Mouse (Mus musculus) adrenal gland, postnatal 14 days (tissue): ENCODE measurements around the gene Gm5141. TPM values are rescaled to one million over a fixed set of nuclear protein-coding genes. Genes with fewer than 3 reads are reported as not detected.
"Not testable (repeated sequence)": the region's sequence is repeated elsewhere in the genome, so short reads cannot be mapped to it uniquely, and the experiment has no call there.

ENCODE experiments used
- DNase-seq: peaks from one replicate; pipeline ENCODE4 v3.0.0; 2021; ENCODE audit warnings: mixed read lengths
- long read RNA-seq, 2 experiments: library from polyadenylated mRNA; stranded (forward); transcript quantifications; one replicate each; pipeline ENCODE4 v2.0.0; 2021
- microRNA-seq, 2 experiments: library from miRNA; unstranded; fragments of <30 nt; microRNA quantifications; one replicate each; pipeline ENCODE4 v1.2.0; 2021
- total RNA-seq: library from RNA; stranded (reverse); gene quantifications from 2 replicates; pipeline ENCODE4 v1.2.3, GENCODE M21; 2021

Gene Gm5141
- total RNA-seq = 2.5 and 2.7 TPM in 2 replicates
- long read RNA-seq, experiment 1, partial matches to known transcripts = 0 of 2 reads
- long read RNA-seq, experiment 1, other reads (novel, unspliced or antisense) = 0 of 2 reads
- long read RNA-seq, experiment 2, partial matches to known transcripts = 0 of 2 reads
- long read RNA-seq, experiment 2, other reads (novel, unspliced or antisense) = 1 of 2 reads

DNA sequence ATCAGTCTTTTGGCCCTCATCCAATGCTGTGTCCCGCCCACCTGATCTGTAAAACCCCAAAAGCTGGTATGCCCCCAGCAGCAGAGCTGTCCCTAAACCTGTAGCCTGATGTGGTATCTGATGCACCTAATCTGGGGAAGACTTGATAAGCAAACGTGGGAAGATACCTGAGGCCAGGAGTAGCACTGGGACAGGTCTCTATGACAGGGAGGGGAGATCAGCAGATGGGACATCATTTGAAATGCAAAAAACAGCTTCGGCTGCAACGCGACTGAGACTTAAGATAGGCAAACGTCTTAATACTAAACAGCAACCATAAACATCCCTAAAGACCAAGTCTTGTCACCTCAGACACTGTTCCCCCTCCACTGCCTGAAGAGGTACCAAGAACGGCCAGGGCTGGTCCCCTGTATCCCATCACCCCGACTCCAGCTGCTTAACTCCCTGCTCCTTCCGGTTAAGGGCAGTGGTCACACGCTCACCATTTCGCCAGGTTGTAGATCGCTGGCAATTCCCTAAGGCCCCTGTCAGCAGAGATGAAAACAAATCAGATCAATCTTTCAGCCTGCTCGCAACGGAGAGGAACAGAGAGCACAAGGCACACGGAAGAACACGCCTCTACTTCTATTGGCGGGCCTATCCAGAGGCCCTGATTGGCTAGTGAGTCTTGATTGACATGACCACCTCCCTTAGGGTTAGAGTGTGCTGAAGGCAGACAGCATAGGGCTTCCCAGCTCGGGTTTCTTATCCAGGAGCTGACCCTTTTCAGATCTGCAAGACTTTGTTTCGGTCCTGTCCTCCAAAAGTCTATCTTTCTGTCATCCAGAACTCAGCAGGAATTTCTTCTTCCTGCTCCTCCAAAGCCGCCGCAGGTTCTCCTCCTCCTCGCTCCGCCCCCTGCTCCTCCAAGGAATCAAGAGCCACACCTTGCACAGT, at the start of gene Gm5141:
Gene Gm5141 (minus strand): TSS at position 610 of the 936 bp plus-strand sequence.
- peak; percentile 32 for DNase-seq

- DNase-seq = no peak
Measured at GRCm38 (mm10) chr13:62833341-62833740, 47.7 kb upstream of the Gm5141 start.

GRCm38 (mm10) chr13:62832239-62832638, 46.6 kb upstream of the Gm5141 start:
- no peak for DNase-seq

DNA sequence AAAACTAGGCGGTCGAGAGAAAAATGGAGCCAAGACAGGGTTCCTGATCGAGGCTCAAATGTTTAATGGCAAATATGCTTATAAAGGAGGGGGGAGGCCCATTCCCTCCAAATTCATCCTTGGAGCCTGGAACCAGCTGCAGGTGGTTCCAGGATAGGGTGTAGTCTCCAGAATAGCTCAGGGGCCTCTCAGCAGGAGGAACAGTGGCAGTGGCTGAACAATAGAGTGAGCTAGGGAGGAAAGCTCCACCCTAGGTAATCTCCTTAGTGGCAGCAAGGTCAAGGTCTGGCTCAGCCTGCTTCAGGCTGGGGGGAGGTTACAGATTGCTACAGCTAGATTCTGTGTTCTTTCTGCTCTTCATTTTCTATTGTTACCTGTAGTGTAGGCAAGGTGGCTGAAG, 30.1 kb upstream of the Gm5141 start:
- DNase-seq = not testable (repeated sequence)

DNA sequence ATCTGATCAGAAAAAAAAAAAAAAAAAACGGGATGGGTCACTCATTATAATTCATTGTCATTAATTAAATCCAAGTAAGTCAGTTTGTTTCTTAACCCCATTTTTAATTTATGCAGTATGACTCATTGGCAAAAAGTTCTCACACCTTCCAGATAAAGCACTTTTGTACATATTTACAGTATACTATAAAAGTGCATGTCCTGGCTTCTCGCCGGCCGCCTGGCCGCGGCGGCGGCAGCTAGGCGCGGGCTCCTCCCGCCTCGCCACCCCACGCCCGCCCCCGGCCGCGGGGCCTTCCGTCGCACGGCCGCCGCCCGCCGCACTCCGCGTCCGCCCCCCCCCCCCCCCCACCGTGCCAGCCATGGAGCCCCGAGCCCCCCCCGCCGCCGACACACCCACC, 27.1 kb upstream of the Gm5141 start:
- no peak for DNase-seq

DNA sequence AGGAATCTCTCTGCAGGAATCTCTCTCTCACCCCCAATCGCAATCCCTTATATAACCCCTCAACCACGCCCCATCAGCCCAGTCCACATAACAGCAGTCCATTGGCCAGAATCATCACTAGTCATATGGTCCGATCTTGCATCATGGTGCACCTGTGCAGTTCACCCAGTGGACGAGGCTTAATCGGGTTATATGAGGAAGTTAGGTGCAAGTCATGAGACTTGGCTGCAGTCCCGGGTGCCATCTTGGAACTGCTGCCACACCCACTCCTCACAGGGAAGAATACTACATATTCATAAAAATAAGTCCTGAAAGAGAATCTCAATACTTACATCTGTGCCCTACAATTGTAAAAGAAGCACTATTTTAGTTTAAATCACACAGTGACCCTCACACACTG, 22.4 kb upstream of the Gm5141 start:
- DNase-seq = not testable (repeated sequence)

DNA sequence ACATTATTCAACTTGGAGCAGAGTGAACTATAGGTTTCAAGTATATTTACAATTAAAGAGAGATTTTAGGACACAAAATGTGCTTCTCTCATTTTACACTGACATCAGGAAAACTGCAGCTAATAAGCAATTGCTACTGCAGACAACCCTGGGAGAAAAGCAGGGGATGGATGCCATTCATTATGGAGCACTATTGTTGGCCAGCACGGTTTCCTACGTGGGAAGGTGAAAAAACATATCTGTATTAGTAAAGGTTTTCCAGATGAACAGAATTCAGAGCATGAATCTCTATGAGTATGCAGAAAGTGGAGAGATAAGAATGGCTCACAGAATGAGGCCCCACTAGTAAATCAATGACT, 506 bp upstream of the Gm5141 start:
- not testable (repeated sequence) for DNase-seq

DNA sequence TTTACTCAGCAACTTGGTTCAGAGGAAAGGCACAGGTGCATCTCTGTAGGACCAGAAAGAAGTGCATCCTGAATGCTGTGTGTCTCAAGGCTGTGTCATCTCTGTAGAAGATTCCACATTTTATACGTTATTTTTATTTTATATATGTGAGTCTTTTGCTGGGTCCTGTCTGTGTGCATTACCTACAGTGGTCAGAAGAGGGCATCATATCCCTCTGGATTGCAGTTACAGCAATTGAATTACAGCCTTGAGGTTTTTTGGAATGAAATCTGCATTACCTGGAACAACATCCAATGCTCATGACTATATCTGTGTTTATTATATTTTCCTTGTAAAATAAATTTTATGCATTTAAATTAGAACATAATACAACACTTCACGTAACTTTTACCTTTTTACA, 21.8 kb downstream of the Gm5141 start:
- DNase-seq = peak; percentile 49

DNA sequence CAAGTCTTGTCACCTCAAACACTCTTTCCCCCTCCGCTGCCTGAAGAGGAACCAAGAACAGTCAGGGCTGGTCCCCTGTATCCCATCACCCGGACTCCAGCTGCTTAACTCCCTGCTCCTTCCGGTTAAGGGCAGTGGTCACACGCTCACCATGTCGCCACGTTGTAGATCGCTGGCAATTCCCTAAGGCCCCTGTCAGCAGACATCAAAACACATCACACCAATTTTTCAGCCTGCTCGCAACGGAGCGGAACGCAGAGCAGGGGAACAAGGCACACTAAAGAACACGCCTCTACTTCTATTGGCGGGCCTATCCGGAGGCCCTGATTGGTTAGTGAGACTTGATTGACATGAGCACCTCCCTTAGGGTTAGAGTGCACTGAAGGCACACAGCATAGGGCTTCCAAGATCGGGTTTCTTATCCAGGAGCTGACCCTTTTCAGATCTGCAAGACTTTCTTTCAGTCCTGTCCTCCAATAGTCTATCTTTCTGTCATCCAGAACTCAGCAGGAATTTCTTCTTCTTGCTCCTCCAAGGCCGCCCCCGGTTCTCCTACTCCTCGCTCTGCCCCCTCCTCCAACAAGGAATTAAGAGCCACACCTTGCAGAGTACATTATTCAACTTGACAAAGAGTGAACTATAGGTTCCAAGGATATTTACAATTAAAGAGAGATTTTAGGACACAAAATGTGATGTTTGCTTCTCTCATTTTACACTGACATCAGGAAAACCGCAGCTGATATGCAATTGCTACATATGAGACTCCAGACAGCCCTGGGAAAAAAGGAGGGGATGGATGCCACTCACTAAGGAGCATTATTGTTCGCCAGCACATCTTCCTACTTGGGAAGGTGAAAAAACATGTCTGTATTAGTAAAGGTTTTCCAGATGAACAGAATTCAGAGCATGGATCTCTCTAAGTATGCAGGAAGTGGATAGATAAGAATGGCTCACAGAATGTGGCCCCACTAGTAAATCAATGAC, 24.9 kb downstream of the Gm5141 start, which contains the start of gene Platr25:
Gene Platr25 (minus strand): TSS at position 278 of the 984 bp plus-strand sequence.
- peak; percentile 71 for DNase-seq

DNA sequence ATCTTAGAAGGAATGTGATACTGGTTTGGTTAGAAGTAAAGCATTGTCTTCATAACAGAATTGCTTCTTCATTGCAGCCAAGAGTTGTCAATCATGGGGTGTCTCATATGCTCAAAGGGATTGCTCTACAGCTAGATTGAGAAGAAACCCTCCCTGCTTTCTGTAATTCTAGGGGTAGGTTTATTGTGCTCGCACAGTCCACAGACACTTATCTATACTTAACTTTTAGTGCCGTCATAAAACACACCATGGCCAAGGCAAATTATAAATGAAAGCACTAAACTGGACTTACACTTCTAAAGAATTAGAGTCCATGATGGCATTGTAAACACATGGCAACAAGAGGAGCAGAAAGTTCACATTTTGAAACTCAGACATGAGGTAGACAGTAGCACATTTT, 52.3 kb downstream of the Gm5141 start:
- DNase-seq = no peak

Small RNAs within 50 kb of the gene (microRNA-seq; reads per million reads assigned to microRNA genes)
- gene Gm24588 (0 reads per million in 2 experiments), gene Mir713 (0 reads per million in 2 experiments)

Other genes with a start within 250 kb of the Gm5141 start
- not detected in 2 replicates for gene Zfp935, start 227.3 kb downstream of the Gm5141 start, total RNA-seq
- 6.1 and 7.6 TPM in 2 replicates for gene Zfp934, start 214.6 kb downstream of the Gm5141 start, total RNA-seq
- gene 6720489N17Rik, start 161.6 kb downstream of the Gm5141 start, total RNA-seq = 1.6 and 2.1 TPM in 2 replicates
- gene Platr25, start 25.1 kb downstream of the Gm5141 start, total RNA-seq = 6.9 and 8.0 TPM in 2 replicates
- gene Fbp2, start 72.6 kb upstream of the Gm5141 start, total RNA-seq = 3.5 and 4.5 TPM in 2 replicates
- 6.5 and 111 TPM in 2 replicates for gene Fbp1, start 102.5 kb upstream of the Gm5141 start, total RNA-seq
- 78.4 and 78.9 TPM in 2 replicates for gene 2010111I01Rik, start 179.1 kb upstream of the Gm5141 start, total RNA-seq